Mouse (Mus musculus) embryonic fibroblast, embryonic 13.5 days (primary cell): Measurements from ENCODE around the gene Wsb2.

Source experiments
- CTCF ChIP-seq: IDR thresholded peaks from 2 replicates; pipeline ENCODE4 v1.5.1; 2011; ENCODE audit warnings: mild to moderate bottlenecking, control low read depth, low read length, moderate library complexity, borderline replicate concordance; ENCODE audit not compliant: insufficient read depth
- POLR2A ChIP-seq: IDR thresholded peaks from 2 replicates; pipeline ENCODE4 v1.6.1; 2011; ENCODE audit warnings: low read depth, mild to moderate bottlenecking, control low read depth, low read length, moderate library complexity

GRCm38 (mm10) chr5:117359497-117360227 lies 2.6 kb downstream of the Wsb2 start:
- TF ChIP-seq CTCF (no peak), POLR2A (no peak)
